Mouse (Mus musculus): Measurements from ENCODE around the gene Tbc1d20. TPM values are rescaled to one million over a fixed set of nuclear protein-coding genes. Genes with fewer than 3 reads are reported as not detected.

Tbc1d20 gene
- total and polyA plus RNA-seq, 3 experiments, result 14.3 to 22.5 (median 17.0) TPM

- Histone ChIP-seq H3K9ac (ENCODE audit: insufficient read depth, low read depth) (no peak overlapping the region), H3K79me2 (replicated peaks; ENCODE audit: control insufficient read depth, extremely low read depth, insufficient read depth, poor library complexity, severe bottlenecking) (no peaks in the 10 kb centered on the region), H3K4me2 (ENCODE audit: insufficient read depth, low read depth, poor library complexity, severe bottlenecking) (no peak overlapping the region), H3K4me3 (replicated peaks in 1 of 3; ENCODE audit: low read depth in 2 of 3, low read length in 2 of 3, poor library complexity in 1 of 3) (no peak overlapping the region), H3K9me3 (replicated peaks; ENCODE audit: low read length) (peaks cover 3% of the 10 kb centered on the region), H3K36me3 (replicated peaks in 1 of 2; ENCODE audit: control insufficient read depth in 1 of 2, insufficient read depth in 1 of 2, low read length in 1 of 2) (no peaks in the 10 kb centered on the region), H3K27ac (ENCODE audit: insufficient read depth, low read depth) (no peak overlapping the region), H3K4me1 (ENCODE audit: control insufficient read depth in 1 of 2, insufficient read depth in 2 of 2) (peaks cover 15 to 16% of the 10 kb centered on the region in 2 experiments), H3K27me3 (replicated peaks) (peaks cover 29% of the 10 kb centered on the region)
- dilution Hi-C loops (cut with MboI; ENCODE audit: extremely low pct_ligation_motif_present, extremely low pct_unique_long_range_greater_than_20kb, low sequenced_read_pairs), result no loop called here
- TF ChIP-seq UBTF (IDR thresholded peaks at IDR 0.05; ENCODE audit: low read depth, low read length), result no peak
- in situ Hi-C loops (cut with MboI; ENCODE audit: low pct_ligation_motif_present, low pct_unique_long_range_greater_than_20kb, low sequenced_read_pairs), result loop anchor here (10.0 kb wide), 2 partner anchors 246 to 336 kb away; no protein-coding TSS in a partner anchor
- no peak for DNase-seq (ENCODE audit: extremely low read depth)
Measured at GRCm38 (mm10) chr2:152360271-152360775, 66.7 kb downstream of the Tbc1d20 start.

- no peaks in the 10 kb centered on the region for H3K36me3 ChIP-seq (replicated peaks in 1 of 2; ENCODE audit: control insufficient read depth in 1 of 2, insufficient read depth in 1 of 2, low read length in 1 of 2)
- DNase-seq (ENCODE audit: extremely low read depth), result no peak
- TF ChIP-seq CHD1 (IDR thresholded peaks at IDR 0.05; ENCODE audit: low read depth, low read length), result no peak
- no peak for TF ChIP-seq MAFK (IDR thresholded peaks at IDR 0.05; ENCODE audit: insufficient replicate concordance, low read length)
- TF ChIP-seq ELF1 (IDR thresholded peaks at IDR 0.05; ENCODE audit: low read depth, low read length), result no peak
- no peak for TF ChIP-seq ZMIZ1 (IDR thresholded peaks at IDR 0.05; ENCODE audit: low read depth, low read length)
- TF ChIP-seq PAX5 (IDR thresholded peaks at IDR 0.05; ENCODE audit: low read length), result no peak
- TF ChIP-seq HCFC1 (IDR thresholded peaks at IDR 0.05; ENCODE audit: low read depth, low read length), result no peak
- no peak for TF ChIP-seq MAZ (IDR thresholded peaks at IDR 0.05; ENCODE audit: low read depth, low read length)
- no peak for TF ChIP-seq SIN3A (IDR thresholded peaks at IDR 0.05; ENCODE audit: low read length)
- TF ChIP-seq ZNF384 (IDR thresholded peaks at IDR 0.05; ENCODE audit: low read depth, low read length), result no peak
- TF ChIP-seq MXI1 (IDR thresholded peaks at IDR 0.05; ENCODE audit: low read depth, low read length), result no peak
- TF ChIP-seq MEF2A (IDR thresholded peaks at IDR 0.05; ENCODE audit: borderline replicate concordance, low read depth, low read length), result no peak
- TF ChIP-seq TBP (conservative IDR thresholded peaks at IDR 0.05; ENCODE audit: low read depth, low read length), result no peak
- no peak for TF ChIP-seq USF1 (IDR thresholded peaks at IDR 0.05; ENCODE audit: low read depth, low read length)
- TF ChIP-seq POLR2AphosphoS2 (IDR thresholded peaks at IDR 0.05; ENCODE audit: low read depth, low read length), result no peak
- no peak for TF ChIP-seq CTCF (conservative IDR thresholded peaks at IDR 0.05 in 1 of 2, IDR thresholded peaks at IDR 0.05 in 1 of 2; ENCODE audit: low read depth in 2 of 2, low read length in 2 of 2)
- no peak for TF ChIP-seq BHLHE40 (IDR thresholded peaks at IDR 0.05; ENCODE audit: low read depth, low read length)
- TF ChIP-seq USF2 (conservative IDR thresholded peaks at IDR 0.05; ENCODE audit: low read depth, low read length), result no peak
- TF ChIP-seq E2F4 (IDR thresholded peaks at IDR 0.05; ENCODE audit: insufficient replicate concordance, low read depth, low read length), result no peak
- TF ChIP-seq JUN (IDR thresholded peaks at IDR 0.05; ENCODE audit: insufficient read depth, low read depth, low read length), result no peak
- peaks cover 3% of the 10 kb centered on the region for H3K9me3 ChIP-seq (replicated peaks; ENCODE audit: low read length)
- no peak overlapping the region for H3K4me3 ChIP-seq (replicated peaks in 1 of 3; ENCODE audit: low read depth in 2 of 3, low read length in 2 of 3, poor library complexity in 1 of 3)
- H3K4me2 ChIP-seq (ENCODE audit: insufficient read depth, low read depth, poor library complexity, severe bottlenecking), result no peak overlapping the region
- in situ Hi-C loops (cut with MboI; ENCODE audit: low pct_ligation_motif_present, low pct_unique_long_range_greater_than_20kb, low sequenced_read_pairs), result loop anchor here (10.0 kb wide), 2 partner anchors 246 to 336 kb away; no protein-coding TSS in a partner anchor
- H3K79me2 ChIP-seq (replicated peaks; ENCODE audit: control insufficient read depth, extremely low read depth, insufficient read depth, poor library complexity, severe bottlenecking), result no peaks in the 10 kb centered on the region
- dilution Hi-C loops (cut with MboI; ENCODE audit: extremely low pct_ligation_motif_present, extremely low pct_unique_long_range_greater_than_20kb, low sequenced_read_pairs), result no loop called here
- no peak overlapping the region for H3K9ac ChIP-seq (ENCODE audit: insufficient read depth, low read depth)
- peaks cover 24% of the 10 kb centered on the region for H3K27me3 ChIP-seq (replicated peaks)
- H3K4me1 ChIP-seq (ENCODE audit: control insufficient read depth in 1 of 2, insufficient read depth in 2 of 2), result peaks cover 15 to 16% of the 10 kb centered on the region in 2 experiments
- H3K27ac ChIP-seq (ENCODE audit: insufficient read depth, low read depth), result no peak overlapping the region
Measured at GRCm38 (mm10) chr2:152361193-152361592, 67.6 kb downstream of the Tbc1d20 start.

Other genes starting within 250 kb of the Tbc1d20 start
- gene Scrt2, start 212.3 kb upstream of the Tbc1d20 start, total RNA-seq (2012; rRNA removed), result not detected in 2 replicates
- gene Scrt2, start 212.3 kb upstream of the Tbc1d20 start, total RNA-seq (2014; rRNA removed), result not detected in 2 replicates
- gene Scrt2, start 212.3 kb upstream of the Tbc1d20 start, polyA plus RNA-seq (2012; ENCODE audit: insufficient read length, low read depth), result not detected in 2 replicates
- gene Srxn1, start 188.3 kb upstream of the Tbc1d20 start, total RNA-seq (2012; rRNA removed), result not detected in 2 replicates
- gene Srxn1, start 188.3 kb upstream of the Tbc1d20 start, total RNA-seq (2014; rRNA removed), result not detected in 2 replicates
- not detected in 2 replicates for gene Srxn1, start 188.3 kb upstream of the Tbc1d20 start, polyA plus RNA-seq (2012; ENCODE audit: insufficient read length, low read depth)
- gene Tcf15, start 150.3 kb upstream of the Tbc1d20 start, total RNA-seq (2012; rRNA removed), result not detected in 2 replicates
- not detected in 2 replicates for gene Tcf15, start 150.3 kb upstream of the Tbc1d20 start, total RNA-seq (2014; rRNA removed)
- not detected in 2 replicates for gene Tcf15, start 150.3 kb upstream of the Tbc1d20 start, polyA plus RNA-seq (2012; ENCODE audit: insufficient read length, low read depth)
- 100 and 101 TPM in 2 replicates for gene Csnk2a1, start 67.0 kb upstream of the Tbc1d20 start, total RNA-seq (2012; rRNA removed)
- gene Csnk2a1, start 67.0 kb upstream of the Tbc1d20 start, total RNA-seq (2014; rRNA removed), result 145 and 146 TPM in 2 replicates
- 79.2 and 86.9 TPM in 2 replicates for gene Csnk2a1, start 67.0 kb upstream of the Tbc1d20 start, polyA plus RNA-seq (2012; ENCODE audit: insufficient read length, low read depth)
- 118 and 134 TPM in 2 replicates for gene Rbck1, start 38.8 kb downstream of the Tbc1d20 start, total RNA-seq (2012; rRNA removed)
- gene Rbck1, start 38.8 kb downstream of the Tbc1d20 start, total RNA-seq (2014; rRNA removed), result 98.0 and 109 TPM in 2 replicates
- gene Rbck1, start 38.8 kb downstream of the Tbc1d20 start, polyA plus RNA-seq (2012; ENCODE audit: insufficient read length, low read depth), result 133 and 143 TPM in 2 replicates
- 16.5 and 56.9 TPM in 2 replicates for gene Trib3, start 50.2 kb downstream of the Tbc1d20 start, total RNA-seq (2012; rRNA removed)
- gene Trib3, start 50.2 kb downstream of the Tbc1d20 start, total RNA-seq (2014; rRNA removed), result 18.2 and 30.0 TPM in 2 replicates
- 23.7 and 25.1 TPM in 2 replicates for gene Trib3, start 50.2 kb downstream of the Tbc1d20 start, polyA plus RNA-seq (2012; ENCODE audit: insufficient read length, low read depth)
- gene Nrsn2, start 82.8 kb downstream of the Tbc1d20 start, total RNA-seq (2012; rRNA removed), result not detected in 2 replicates
- not detected in 2 replicates for gene Nrsn2, start 82.8 kb downstream of the Tbc1d20 start, total RNA-seq (2014; rRNA removed)
- gene Nrsn2, start 82.8 kb downstream of the Tbc1d20 start, polyA plus RNA-seq (2012; ENCODE audit: insufficient read length, low read depth), result not detected in 2 replicates
- not detected in 2 replicates for gene Sox12, start 104.2 kb downstream of the Tbc1d20 start, total RNA-seq (2012; rRNA removed)
- gene Sox12, start 104.2 kb downstream of the Tbc1d20 start, total RNA-seq (2014; rRNA removed), result not detected in 2 replicates
- gene Sox12, start 104.2 kb downstream of the Tbc1d20 start, polyA plus RNA-seq (2012; ENCODE audit: insufficient read length, low read depth), result 0.09 TPM in 1 of 2 replicates, not detected in the other
- gene Zcchc3, start 121.2 kb downstream of the Tbc1d20 start, total RNA-seq (2012; rRNA removed), result not detected in 2 replicates
- gene Zcchc3, start 121.2 kb downstream of the Tbc1d20 start, total RNA-seq (2014; rRNA removed), result not detected in 2 replicates
- not detected in 2 replicates for gene Zcchc3, start 121.2 kb downstream of the Tbc1d20 start, polyA plus RNA-seq (2012; ENCODE audit: insufficient read length, low read depth)
- gene 6820408C15Rik, start 121.8 kb downstream of the Tbc1d20 start, total RNA-seq (2012; rRNA removed), result not detected in 2 replicates
- gene 6820408C15Rik, start 121.8 kb downstream of the Tbc1d20 start, total RNA-seq (2014; rRNA removed), result not detected in 2 replicates
- not detected in 2 replicates for gene 6820408C15Rik, start 121.8 kb downstream of the Tbc1d20 start, polyA plus RNA-seq (2012; ENCODE audit: insufficient read length, low read depth)
- not detected in 2 replicates for gene Defb23, start 170.8 kb downstream of the Tbc1d20 start, total RNA-seq (2012; rRNA removed)
- not detected in 2 replicates for gene Defb23, start 170.8 kb downstream of the Tbc1d20 start, total RNA-seq (2014; rRNA removed)
- gene Defb23, start 170.8 kb downstream of the Tbc1d20 start, polyA plus RNA-seq (2012; ENCODE audit: insufficient read length, low read depth), result not detected in 2 replicates
- not detected in 2 replicates for gene Defb20, start 183.2 kb downstream of the Tbc1d20 start, total RNA-seq (2012; rRNA removed)
- not detected in 2 replicates for gene Defb20, start 183.2 kb downstream of the Tbc1d20 start, total RNA-seq (2014; rRNA removed)
- not detected in 2 replicates for gene Defb20, start 183.2 kb downstream of the Tbc1d20 start, polyA plus RNA-seq (2012; ENCODE audit: insufficient read length, low read depth)
- not detected in 2 replicates for gene Defb22, start 196.3 kb downstream of the Tbc1d20 start, total RNA-seq (2012; rRNA removed)
- not detected in 2 replicates for gene Defb22, start 196.3 kb downstream of the Tbc1d20 start, total RNA-seq (2014; rRNA removed)
- not detected in 2 replicates for gene Defb22, start 196.3 kb downstream of the Tbc1d20 start, polyA plus RNA-seq (2012; ENCODE audit: insufficient read length, low read depth)
- not detected in 2 replicates for gene Defb26, start 217.9 kb downstream of the Tbc1d20 start, total RNA-seq (2012; rRNA removed)
- not detected in 2 replicates for gene Defb26, start 217.9 kb downstream of the Tbc1d20 start, total RNA-seq (2014; rRNA removed)
- gene Defb26, start 217.9 kb downstream of the Tbc1d20 start, polyA plus RNA-seq (2012; ENCODE audit: insufficient read length, low read depth), result not detected in 2 replicates
- gene Defb28, start 224.4 kb downstream of the Tbc1d20 start, total RNA-seq (2012; rRNA removed), result not detected in 2 replicates
- not detected in 2 replicates for gene Defb28, start 224.4 kb downstream of the Tbc1d20 start, total RNA-seq (2014; rRNA removed)
- not detected in 2 replicates for gene Defb28, start 224.4 kb downstream of the Tbc1d20 start, polyA plus RNA-seq (2012; ENCODE audit: insufficient read length, low read depth)
- not detected in 2 replicates for gene Defb29, start 246.3 kb downstream of the Tbc1d20 start, total RNA-seq (2012; rRNA removed)
- gene Defb29, start 246.3 kb downstream of the Tbc1d20 start, total RNA-seq (2014; rRNA removed), result not detected in 2 replicates
- gene Defb29, start 246.3 kb downstream of the Tbc1d20 start, polyA plus RNA-seq (2012; ENCODE audit: insufficient read length, low read depth), result not detected in 2 replicates

All from CH12.LX (cell line).